Mouse (Mus musculus): Measurements from ENCODE around the gene Gm17660.
"Not testable (repeated sequence)": the region's sequence is repeated elsewhere in the genome, so short reads cannot be mapped to it uniquely, and the experiment has no call there.

Gm17660 gene

DNA sequence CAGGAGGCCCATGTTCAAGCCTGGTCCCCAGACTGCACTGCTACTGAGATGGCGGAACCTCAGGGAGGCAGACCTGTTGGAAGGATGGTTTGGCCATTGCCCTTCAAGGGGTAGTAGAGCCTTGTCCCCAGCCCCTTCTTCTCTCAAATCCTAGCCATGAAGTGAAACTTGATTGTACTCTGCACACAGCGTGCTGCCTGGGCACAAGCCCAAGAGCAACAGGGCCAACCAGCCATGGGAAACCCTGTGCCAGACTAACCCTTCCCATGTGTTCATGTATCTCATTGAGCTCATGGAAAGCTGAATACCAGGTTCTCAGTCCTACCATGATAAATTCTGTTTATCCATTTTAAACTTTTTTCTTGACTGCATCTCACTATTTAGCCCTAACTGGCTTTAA is 34.5 kb downstream of the Gm17660 start:
- no peak for DNase-seq (ENCODE audit: low spot score in 2 of 2)

DNA sequence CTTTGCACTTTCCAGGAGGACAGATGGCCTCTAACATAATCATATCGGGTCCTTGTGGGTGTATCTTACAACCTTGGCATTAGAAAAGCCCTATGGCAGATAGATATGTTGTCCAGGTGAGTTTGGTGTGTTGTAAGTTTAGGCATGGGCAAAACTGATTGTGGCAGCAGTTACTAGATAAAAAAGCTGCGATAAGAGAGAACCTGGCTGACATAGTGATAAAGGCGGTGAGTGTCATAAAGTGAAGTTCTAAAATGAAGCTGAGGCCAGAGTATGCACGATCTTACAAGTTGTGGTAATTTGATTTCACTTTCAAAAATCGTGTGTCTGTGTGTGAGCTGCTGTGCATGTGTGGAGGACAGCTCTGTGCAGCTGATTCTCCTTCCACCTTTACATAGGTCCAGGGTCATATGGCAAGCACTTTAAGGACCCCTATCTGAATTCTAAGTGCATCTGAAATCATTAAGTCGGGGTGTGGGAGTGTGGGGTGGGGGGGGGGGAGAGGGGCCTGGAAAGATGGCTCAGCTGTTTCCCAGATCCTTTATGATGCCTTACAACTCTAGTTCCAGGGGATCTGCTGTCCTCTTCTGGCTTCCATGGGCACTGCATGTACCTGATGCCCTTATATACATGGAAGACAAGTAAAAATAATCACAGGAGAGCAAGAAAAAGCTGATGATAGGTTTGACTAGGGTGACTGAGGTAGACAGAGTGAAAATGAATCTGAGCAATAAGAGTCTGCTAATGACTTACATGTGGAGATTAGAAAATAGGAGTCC is 38.1 kb downstream of the Gm17660 start:
- no peak for DNase-seq (ENCODE audit: low spot score in 2 of 2)

DNA sequence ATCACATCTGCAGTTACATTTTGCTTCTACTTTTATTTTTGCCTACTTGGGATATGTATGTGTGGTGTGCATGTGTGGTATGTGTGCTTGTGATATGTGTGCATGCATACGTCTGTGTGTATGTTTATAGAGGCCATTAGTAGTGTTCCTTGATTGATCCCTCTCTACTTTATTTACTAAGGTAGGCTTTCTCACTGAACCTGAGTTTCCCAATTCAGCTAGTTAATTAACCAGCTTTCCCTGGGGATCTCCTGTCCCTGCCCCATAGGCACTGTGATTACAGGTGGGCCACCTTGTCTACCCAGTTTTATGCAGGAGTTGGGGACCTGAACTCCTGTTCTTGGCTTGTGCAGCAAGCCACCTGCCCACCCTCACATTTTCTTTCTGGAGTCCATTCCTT is 40.7 kb downstream of the Gm17660 start:
- no peak for DNase-seq (ENCODE audit: low spot score in 2 of 2)

DNA sequence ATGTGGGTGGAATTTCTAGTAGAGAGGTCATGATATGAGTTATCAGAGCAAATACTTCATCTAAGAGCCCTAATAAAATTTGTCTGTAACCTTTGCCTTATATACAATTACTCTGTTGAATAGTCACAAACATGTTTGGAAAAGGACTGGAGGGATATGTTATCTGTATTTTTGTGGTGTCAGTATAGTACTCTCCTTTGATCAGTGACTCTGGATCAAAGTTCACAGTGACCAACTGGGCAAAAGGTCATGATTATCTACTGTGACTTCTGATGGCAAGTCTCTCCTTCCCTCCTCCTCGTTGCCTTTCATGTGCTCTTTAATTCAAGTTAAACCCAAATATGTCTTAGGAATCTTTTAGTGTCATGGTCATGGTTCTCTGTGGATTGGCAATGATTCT is 41.6 kb downstream of the Gm17660 start:
- no peak for DNase-seq (ENCODE audit: low spot score in 2 of 2)

DNA sequence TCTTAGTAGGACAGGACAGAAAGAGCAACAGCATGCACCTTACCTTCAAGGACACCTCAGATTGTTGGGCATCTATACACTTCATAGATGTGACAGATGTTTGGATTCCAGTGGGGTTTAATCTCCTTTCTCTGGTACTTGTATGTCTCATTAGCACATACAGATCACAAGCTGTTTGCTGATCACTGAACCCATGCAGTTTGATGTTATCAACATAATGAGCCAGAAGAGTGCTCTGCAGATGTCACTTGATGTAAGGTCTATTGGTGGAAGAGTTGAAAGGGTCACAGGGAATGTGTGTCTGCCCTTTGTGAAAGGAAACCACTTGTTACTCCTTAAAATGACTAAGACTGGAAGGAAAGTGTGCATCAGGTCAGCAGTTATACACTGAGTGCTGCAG is 42.3 kb downstream of the Gm17660 start:
- no peak for DNase-seq (ENCODE audit: low spot score in 2 of 2)

DNA sequence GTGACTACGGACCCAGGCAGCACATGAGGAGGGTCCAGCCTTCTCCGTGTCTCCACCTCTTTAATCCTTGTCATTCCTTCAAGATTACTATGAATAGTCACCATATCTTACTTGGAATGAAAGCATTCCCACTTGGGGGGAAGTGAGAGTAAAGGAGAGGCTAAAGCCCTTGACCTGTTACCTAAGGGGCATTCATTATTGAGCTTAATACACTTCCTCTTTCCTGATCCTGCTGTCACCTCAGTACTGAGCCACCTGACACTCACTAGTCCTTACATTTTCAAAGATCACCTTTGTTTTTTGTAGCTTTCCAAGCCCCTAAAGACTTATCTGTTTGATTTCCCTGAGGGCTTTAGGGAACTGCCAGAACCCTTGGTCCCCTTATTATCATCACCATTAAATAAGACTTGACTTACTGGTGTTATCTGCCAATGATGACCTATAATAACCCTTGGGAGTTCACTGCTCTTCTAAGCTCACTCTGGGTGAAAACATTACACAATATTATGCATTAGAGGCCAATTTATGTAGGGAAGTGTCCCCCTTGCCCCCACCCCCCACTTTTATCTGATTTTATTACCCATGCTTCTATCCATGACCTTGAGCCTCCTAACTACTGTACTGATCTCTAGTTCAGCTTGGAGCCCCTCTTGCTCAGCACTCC is 44.8 kb downstream of the Gm17660 start:
- DNase-seq (ENCODE audit: low spot score in 2 of 2), result no peak

DNA sequence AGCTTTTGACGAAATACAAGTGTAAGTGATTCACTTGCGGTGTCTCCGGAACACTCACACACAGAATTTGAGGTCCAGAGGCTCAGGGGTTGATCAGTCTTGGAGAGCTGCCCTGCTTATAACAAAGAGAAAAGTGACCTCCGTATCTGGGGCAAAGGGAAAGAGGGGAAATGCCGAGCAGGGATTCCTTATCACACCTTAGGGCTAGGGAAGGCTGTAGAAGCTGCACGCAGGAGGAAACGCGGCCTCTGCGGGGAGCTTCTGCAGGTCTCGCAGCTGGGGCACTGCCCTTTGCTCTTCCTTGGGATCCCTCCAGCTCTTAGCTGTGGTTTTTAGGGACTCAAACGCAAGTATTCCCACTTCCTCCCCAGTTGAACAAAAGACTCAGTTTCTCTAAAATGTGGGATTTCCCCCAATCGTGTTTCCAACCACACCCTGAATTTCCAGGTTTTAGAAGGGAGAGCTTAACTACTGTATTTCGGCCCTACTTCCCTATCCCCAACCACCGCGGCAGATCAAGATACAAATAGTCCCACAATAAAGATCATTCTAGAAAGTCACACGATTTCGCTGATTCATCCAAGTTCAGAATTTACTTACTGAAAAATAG is 52.1 kb downstream of the Gm17660 start:
- no peak for DNase-seq (ENCODE audit: low spot score in 2 of 2)

DNA sequence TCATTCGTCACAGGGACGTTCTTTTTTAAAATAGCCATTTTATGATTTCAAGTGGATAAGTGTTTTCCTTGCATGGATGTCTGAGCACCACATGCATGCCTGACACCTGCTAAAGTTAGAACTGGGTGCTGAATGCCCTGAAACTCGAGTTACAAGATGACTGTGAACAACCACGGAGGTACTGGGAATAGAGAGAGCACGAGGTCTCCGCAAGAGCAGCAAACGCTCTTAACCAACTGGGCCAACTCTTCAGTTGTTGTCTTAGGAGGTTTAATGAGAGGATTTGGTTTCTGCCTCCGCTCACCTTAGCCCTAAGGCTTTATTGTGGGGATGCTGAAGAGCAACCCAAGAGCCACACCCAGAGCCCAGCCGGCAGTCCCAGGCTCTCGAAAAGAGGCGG is 52.6 kb downstream of the Gm17660 start:
- no peak for DNase-seq (ENCODE audit: low spot score in 2 of 2)

DNA sequence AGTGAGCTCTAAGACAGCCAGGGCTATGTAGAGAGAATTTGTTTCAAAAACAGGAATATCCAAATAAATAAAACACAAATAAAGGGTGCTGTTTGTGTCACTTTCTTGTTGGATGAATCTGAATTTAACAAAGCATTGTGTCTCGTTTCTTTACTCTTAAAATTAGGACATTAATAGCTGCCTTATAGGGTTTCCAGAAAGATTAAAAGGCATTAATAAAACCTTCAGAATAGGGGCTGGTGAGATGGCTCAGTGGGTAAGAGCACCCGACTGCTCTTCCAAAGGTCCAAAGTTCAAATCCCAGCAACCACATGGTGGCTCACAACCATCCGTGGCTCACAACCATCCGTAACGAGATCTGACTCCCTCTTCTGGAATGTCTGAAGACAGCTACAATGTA is 53.2 kb downstream of the Gm17660 start:
- DNase-seq (ENCODE audit: low spot score in 2 of 2), result not testable (repeated sequence)

DNA sequence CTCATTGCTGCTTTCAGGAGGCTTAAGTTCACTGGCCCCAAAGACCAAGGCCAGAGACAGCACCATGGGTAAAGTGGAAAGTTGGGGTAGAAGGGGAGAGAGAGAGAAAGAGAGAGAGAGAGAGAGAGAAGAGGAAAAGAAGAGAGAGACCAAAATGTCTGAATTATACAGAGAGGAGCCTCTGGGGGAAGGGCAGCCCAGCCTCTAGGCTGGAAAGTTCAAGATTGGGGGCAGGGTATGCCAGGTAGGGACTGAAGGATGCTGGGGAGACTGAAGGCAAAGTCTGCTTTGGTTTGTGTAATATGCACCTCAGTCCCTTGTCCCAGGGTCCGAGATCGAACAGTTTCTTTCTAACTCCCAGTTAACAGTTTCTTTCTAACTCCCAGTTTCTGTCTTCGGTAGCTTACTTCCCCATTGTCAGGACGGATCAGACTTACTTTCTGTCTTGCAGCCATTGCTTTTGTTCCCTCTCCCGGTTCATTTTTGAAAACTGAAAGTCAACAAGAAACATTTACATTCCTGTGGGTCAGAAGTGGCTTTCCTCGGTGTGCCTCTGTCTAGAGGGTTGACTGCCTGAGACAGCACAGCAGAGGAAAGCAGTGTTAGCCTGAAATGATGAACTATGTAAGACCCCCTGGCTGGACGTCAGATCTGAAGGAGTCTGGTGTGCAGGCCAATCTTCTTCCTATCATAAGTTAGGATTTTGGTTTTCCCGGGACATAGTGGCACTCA is 54.0 kb downstream of the Gm17660 start:
- no peak for DNase-seq (ENCODE audit: low spot score in 2 of 2)

DNA sequence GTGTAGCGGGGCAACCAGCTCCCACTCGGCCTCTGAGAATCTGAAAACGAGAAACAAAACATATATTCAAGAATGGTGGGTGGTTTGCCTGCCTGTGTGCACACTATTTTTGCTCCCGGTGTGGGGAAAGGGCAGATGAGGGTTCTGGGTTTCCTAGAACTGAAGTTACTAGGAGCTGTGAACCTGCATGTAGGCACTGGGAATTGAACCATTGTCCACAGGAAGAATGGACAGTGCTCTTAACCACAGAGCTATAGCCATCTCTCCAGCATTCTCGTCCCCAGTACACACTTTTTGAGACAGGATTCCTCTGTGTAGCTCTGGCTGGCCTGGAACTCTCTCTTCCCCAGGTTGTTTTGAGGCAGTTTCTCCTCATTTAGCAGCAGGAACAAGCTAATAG is 54.9 kb downstream of the Gm17660 start:
- no peak for DNase-seq (ENCODE audit: low spot score in 2 of 2)

DNA sequence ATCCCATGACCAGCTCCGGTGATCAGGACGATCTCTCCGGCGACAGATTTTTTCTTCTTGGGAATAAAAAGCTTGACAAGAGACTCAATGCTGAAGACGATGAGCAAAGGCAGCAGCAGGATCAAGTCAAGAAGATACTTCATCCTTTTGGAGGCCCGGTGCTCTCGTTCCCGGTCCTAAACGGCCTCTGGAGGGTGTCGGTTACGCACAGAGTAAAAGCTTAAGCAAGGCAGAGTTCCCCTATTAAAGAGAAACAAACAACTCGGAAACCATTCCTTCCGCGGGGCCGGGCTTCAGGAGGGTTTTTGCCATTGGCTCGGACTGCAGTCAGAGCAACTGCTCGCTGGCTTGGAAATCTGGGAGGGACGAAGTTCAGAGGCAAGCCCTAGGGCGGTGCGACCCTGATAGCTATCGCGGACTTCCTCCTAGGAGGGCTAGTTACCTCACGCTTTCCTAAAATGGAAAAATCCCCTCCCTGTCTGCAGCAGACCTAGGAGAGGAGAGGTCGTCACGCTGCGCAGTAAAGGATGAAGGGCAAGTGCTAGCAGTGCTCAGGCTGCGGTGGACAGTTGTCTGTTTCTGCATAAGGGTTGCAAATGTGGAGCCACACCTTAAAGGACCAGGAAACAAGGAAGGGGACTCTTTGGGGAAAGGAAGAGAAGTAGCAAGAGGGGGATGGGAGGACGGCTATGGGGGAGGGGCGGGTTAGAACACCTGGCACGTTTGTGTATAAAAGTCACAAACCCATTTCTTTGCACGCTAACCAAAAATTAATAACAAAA is 55.6 kb downstream of the Gm17660 start, which contains the start of gene Hsd17b11:
TSS of gene Hsd17b11 (minus strand) at position 323 of the 782 bp plus-strand sequence.
- peak; percentile 51 to 67 for DNase-seq (ENCODE audit: low spot score in 2 of 2)
